Mouse (Mus musculus): ENCODE measurements around the gene Gdpd2. TPM values are rescaled to one million over a fixed set of nuclear protein-coding genes. Genes with fewer than 3 reads are reported as not detected.

Gdpd2 gene
- polyA plus RNA-seq, 1 experiment from 2014 or later, result 0.43 TPM

- Histone ChIP-seq H3K27ac (ENCODE audit: poor library complexity, severe bottlenecking) (peak overlapping the region; percentile 92), H3K9ac (peak overlapping the region; percentile 78), H3K27me3 (replicated peaks) (no peaks in the 10 kb centered on the region), H3K36me3 (no peaks in the 10 kb centered on the region), H3K4me1 (replicated peaks) (peaks cover 12% of the 10 kb centered on the region; the same call in 1 of the 2 replicates), H3K4me3 (peak overlapping the region; percentile 63), H3K9me3 (replicated peaks) (no peaks in the 10 kb centered on the region), H3K4me2 (peak overlapping the region; percentile 79)
- peak; percentile 94 for ATAC-seq (ENCODE audit: insufficient number of reproducible peaks, low FRiP score)
- 16% methylated on average over 37 of the region's 49 CpGs for WGBS
Measured at GRCm38 (mm10) chrX:100776985-100777654, 47.4 kb downstream of the Gdpd2 start.

- ATAC-seq (ENCODE audit: insufficient number of reproducible peaks, low FRiP score), result no peak
- Histone ChIP-seq H3K4me1 (replicated peaks) (peaks cover 13% of the 10 kb centered on the region; the same call in 1 of the 2 replicates), H3K9ac (peak overlapping the region; percentile 78), H3K4me2 (peak overlapping the region; percentile 79), H3K36me3 (no peaks in the 10 kb centered on the region), H3K4me3 (peak overlapping the region; percentile 63), H3K27ac (ENCODE audit: poor library complexity, severe bottlenecking) (peak overlapping the region; percentile 92), H3K9me3 (replicated peaks) (no peaks in the 10 kb centered on the region), H3K27me3 (replicated peaks) (no peaks in the 10 kb centered on the region)
- WGBS, result 19% methylated on average over 10 of the region's 10 CpGs
Measured at GRCm38 (mm10) chrX:100777655-100778234, 48.1 kb downstream of the Gdpd2 start.

GRCm38 (mm10) chrX:100778397-100778796 lies 48.7 kb downstream of the Gdpd2 start:
- peak overlapping the region; percentile 79 for H3K4me2 ChIP-seq
- ATAC-seq (ENCODE audit: insufficient number of reproducible peaks, low FRiP score), result no peak
- peaks cover 19% of the 10 kb centered on the region; the same call in 1 of the 2 replicates for H3K4me1 ChIP-seq (replicated peaks)
- peak overlapping the region; percentile 45 for H3K9ac ChIP-seq
- peak overlapping the region; percentile 63 for H3K4me3 ChIP-seq
- no peak overlapping the region for H3K27ac ChIP-seq (ENCODE audit: poor library complexity, severe bottlenecking)
- no peaks in the 10 kb centered on the region for H3K36me3 ChIP-seq
- 31% methylated on average over 5 of the region's 5 CpGs for WGBS
- no peaks in the 10 kb centered on the region for H3K9me3 ChIP-seq (replicated peaks)
- no peaks in the 10 kb centered on the region for H3K27me3 ChIP-seq (replicated peaks)

Other genes with a start within 250 kb of the Gdpd2 start
- 22.4 and 23.3 TPM in 2 replicates for gene Igbp1, start 235.6 kb upstream of the Gdpd2 start, polyA plus RNA-seq (2016; fragmentation: Nextera tagmentation; extraction: Ambion mirVana)
- gene Dgat2l6, start 205.0 kb upstream of the Gdpd2 start, polyA plus RNA-seq (2016; fragmentation: Nextera tagmentation; extraction: Ambion mirVana), result not detected in 2 replicates
- not detected in 2 replicates for gene Awat1, start 157.6 kb upstream of the Gdpd2 start, polyA plus RNA-seq (2016; fragmentation: Nextera tagmentation; extraction: Ambion mirVana)
- not detected in 2 replicates for gene P2ry4, start 135.0 kb upstream of the Gdpd2 start, polyA plus RNA-seq (2016; fragmentation: Nextera tagmentation; extraction: Ambion mirVana)
- 1.7 and 1.8 TPM in 2 replicates for gene Arr3, start 124.4 kb upstream of the Gdpd2 start, polyA plus RNA-seq (2016; fragmentation: Nextera tagmentation; extraction: Ambion mirVana)
- gene Kif4, start 104.1 kb upstream of the Gdpd2 start, polyA plus RNA-seq (2016; fragmentation: Nextera tagmentation; extraction: Ambion mirVana), result 30.2 and 30.3 TPM in 2 replicates
- 90.1 and 92.0 TPM in 2 replicates for gene Pdzd11, start 103.3 kb upstream of the Gdpd2 start, polyA plus RNA-seq (2016; fragmentation: Nextera tagmentation; extraction: Ambion mirVana)
- gene Dlg3, start 37.8 kb downstream of the Gdpd2 start, polyA plus RNA-seq (2016; fragmentation: Nextera tagmentation; extraction: Ambion mirVana), result 4.7 and 5.1 TPM in 2 replicates